ENCODE assay signal across 11 mouse cellular contexts in genomic region chr10:44460095-44460810, GRCm38 (mm10).
DNase-seq lines count a peak whose midpoint lies in the region; ATAC-seq and TF ChIP-seq lines count a peak whose summit lies in the region.
"Had no signal": no experiment of that assay in that cellular context is flagged by ENCODE, and none has a peak within 500 bp of the region (broad histone marks: within the 10 kb centered on the region; RNA-seq: fewer than 3 reads in every experiment).

No protein-coding gene starts in this region.

- WGBS in midbrain, embryonic 14.5 days = 18% methylated on average over 6 of the region's 6 CpGs
- WGBS in midbrain, embryonic 15.5 days = 18% methylated on average over 6 of the region's 6 CpGs
- WGBS in bone marrow, adult 2 months = 17% methylated on average over 6 of the region's 6 CpGs
- 24% methylated on average over 6 of the region's 6 CpGs for WGBS in kidney, embryonic 15.5 days

- no peaks in the 10 kb centered on the region for H3K9me3 ChIP-seq in midbrain, embryonic 14.5 days (ENCODE audit: control insufficient read depth, low read length)
- H3K9me3 ChIP-seq in midbrain, embryonic 15.5 days = no peaks in the 10 kb centered on the region
- H3K9me3 ChIP-seq in kidney, embryonic 15.5 days (replicated peaks) = no peaks in the 10 kb centered on the region
- H3K9me3 ChIP-seq: G1E; heart, embryonic 13.5 days; neural tube, embryonic 13.5 days had no signal

- no peak overlapping the region for H3K9ac ChIP-seq in midbrain, embryonic 14.5 days (replicated peaks; ENCODE audit: low read length)
- no peak overlapping the region for H3K9ac ChIP-seq in midbrain, embryonic 15.5 days
- no peak overlapping the region for H3K9ac ChIP-seq in kidney, embryonic 15.5 days
- H3K9ac ChIP-seq: heart, embryonic 13.5 days; neural tube, embryonic 13.5 days had no signal

- H3K4me2 ChIP-seq in midbrain, embryonic 14.5 days (ENCODE audit: low read length) = no peak overlapping the region
- H3K4me2 ChIP-seq in midbrain, embryonic 15.5 days = no peak overlapping the region
- 0 out of 2 replicates have a peak overlapping the region, but pooled peaks have one; percentile 95 for H3K4me2 ChIP-seq in kidney, embryonic 15.5 days

- no peak for ATAC-seq in midbrain, embryonic 14.5 days (ENCODE audit: low FRiP score, low TSS enrichment)
- no peak for ATAC-seq in midbrain, embryonic 15.5 days (replicated peaks)
- no peak for ATAC-seq in kidney, embryonic 15.5 days (replicated peaks; ENCODE audit: low FRiP score)

- H3K36me3 ChIP-seq in midbrain, embryonic 14.5 days (ENCODE audit: control insufficient read depth, insufficient read depth, low read length) = no peaks in the 10 kb centered on the region
- H3K36me3 ChIP-seq in midbrain, embryonic 15.5 days (replicated peaks) = no peaks in the 10 kb centered on the region
- H3K36me3 ChIP-seq in kidney, embryonic 15.5 days = no peaks in the 10 kb centered on the region
- H3K36me3 ChIP-seq: heart, embryonic 13.5 days; neural tube, embryonic 13.5 days had no signal

- peaks cover 19% of the 10 kb centered on the region for H3K4me1 ChIP-seq in midbrain, embryonic 14.5 days (ENCODE audit: control insufficient read depth, insufficient read depth, low read length)
- peaks cover 32% of the 10 kb centered on the region for H3K4me1 ChIP-seq in midbrain, embryonic 15.5 days
- no peaks in the 10 kb centered on the region for H3K4me1 ChIP-seq in bone marrow, adult 2 months (ENCODE audit: control insufficient read depth, insufficient read depth, low read length)
- peaks cover 30% of the 10 kb centered on the region for H3K4me1 ChIP-seq in kidney, embryonic 15.5 days

- peak; percentile 44 to 75 for DNase-seq in cerebellum, postnatal 25 days
- no peak for DNase-seq in cerebellum, adult 11 months
- DNase-seq in midbrain, embryonic 14.5 days = peak; percentile 71
- DNase-seq in lung, postnatal 36 days = peak; percentile 89
- DNase-seq in thymus, postnatal 4 days = peak; percentile 87

- peaks cover 33% of the 10 kb centered on the region for H3K27me3 ChIP-seq in midbrain, embryonic 14.5 days (ENCODE audit: control insufficient read depth, insufficient read depth, low read length)
- peaks cover 41% of the 10 kb centered on the region for H3K27me3 ChIP-seq in midbrain, embryonic 15.5 days (replicated peaks)
- H3K27me3 ChIP-seq in kidney, embryonic 15.5 days = peaks cover 74% of the 10 kb centered on the region

- 0 out of 2 replicates have a peak, but pooled peaks have one; percentile 18 for TF ChIP-seq CTCF in bone marrow, adult 2 months (IDR thresholded peaks at IDR 0.05; ENCODE audit: control insufficient read depth, insufficient read depth, low read length)

- no peak for TF ChIP-seq POLR2A in bone marrow, adult 2 months (IDR thresholded peaks at IDR 0.05; ENCODE audit: borderline replicate concordance, control insufficient read depth, low read depth, low read length)

- no peak overlapping the region for H3K27ac ChIP-seq in midbrain, embryonic 14.5 days (replicated peaks; ENCODE audit: low read depth, low read length)
- H3K27ac ChIP-seq in midbrain, embryonic 15.5 days = no peak overlapping the region
- H3K27ac ChIP-seq in bone marrow, adult 2 months (ENCODE audit: control insufficient read depth, insufficient read depth, low read depth, low read length, poor library complexity) = no peak overlapping the region
- no peak overlapping the region for H3K27ac ChIP-seq in kidney, embryonic 15.5 days
- H3K27ac ChIP-seq: heart, embryonic 13.5 days; neural tube, embryonic 13.5 days had no signal

- H3K4me3 ChIP-seq in midbrain, embryonic 14.5 days (replicated peaks; ENCODE audit: low read depth, low read length) = no peak overlapping the region
- H3K4me3 ChIP-seq in midbrain, embryonic 15.5 days = no peak overlapping the region
- no peak overlapping the region for H3K4me3 ChIP-seq in bone marrow, adult 2 months (replicated peaks; ENCODE audit: control insufficient read depth, low read depth, low read length)
- no peak overlapping the region for H3K4me3 ChIP-seq in kidney, embryonic 15.5 days (replicated peaks)
